Mouse (Mus musculus) intestine, embryonic 16.5 days (tissue): ENCODE results near the gene Ahcyl2. TPM values are rescaled to one million over a fixed set of nuclear protein-coding genes. Genes with fewer than 3 reads are reported as not detected.

ENCODE experiments used
- ATAC-seq: fragments of 200-750 bp; cut with Nextera tagmentation; 2 replicates; pipeline ENCODE4 v1.8.0; 2017; ENCODE audit warnings: moderate TSS enrichment, moderate library complexity
- H3K27ac ChIP-seq: fragments of 300-500 bp; sonication (generic); 2 replicates; pipeline ENCODE4 v1.5.1; 2014; ENCODE audit warnings: mild to moderate bottlenecking, low read length
- H3K27me3 ChIP-seq: fragments of 300-500 bp; sonication (generic); replicated peaks from 2 replicates; pipeline ENCODE4 v1.6.1; 2014; ENCODE audit warnings: low read length, control low read depth, mixed read lengths; ENCODE audit not compliant: control insufficient read depth, insufficient read depth
- H3K36me3 ChIP-seq: fragments of 300-500 bp; sonication (generic); 2 replicates; pipeline ENCODE4 v1.6.1; 2014; ENCODE audit warnings: low read length, control low read depth; ENCODE audit not compliant: control insufficient read depth, insufficient read depth
- H3K4me1 ChIP-seq: fragments of 300-500 bp; sonication (generic); 2 replicates; pipeline ENCODE4 v1.6.1; 2014; ENCODE audit warnings: low read length, control low read depth, mixed read lengths; ENCODE audit not compliant: control insufficient read depth, insufficient read depth
- H3K4me2 ChIP-seq: fragments of 300-500 bp; sonication (generic); 2 replicates; pipeline ENCODE4 v1.6.1; 2014; ENCODE audit warnings: low read depth, low read length, control low read depth
- H3K4me3 ChIP-seq: fragments of 300-500 bp; sonication (generic); 2 replicates; pipeline ENCODE4 v1.5.1; 2014; ENCODE audit warnings: mild to moderate bottlenecking, low read length
- H3K9ac ChIP-seq: fragments of 300-500 bp; sonication (generic); 2 replicates; pipeline ENCODE4 v1.6.1; 2014; ENCODE audit warnings: low read depth, low read length
- H3K9me3 ChIP-seq: fragments of 300-500 bp; sonication (generic); 2 replicates; pipeline ENCODE4 v1.6.1; 2016; ENCODE audit warnings: low read length, control low read depth; ENCODE audit not compliant: control insufficient read depth
- WGBS: fragments of 180-500 bp; shearing (Covaris S2); extraction: QIAGEN DNeasy Blood & Tissue Kit; methylation state at CpG from one replicate; pipeline ENCODE4 v1.1.7; 2014; 5-methylcytosine and 5-hydroxymethylcytosine counted together
- polyA plus RNA-seq: library from polyadenylated mRNA; unstranded; fragments of >200 nt; fragmentation: Nextera tagmentation; extraction: Ambion mirVana; gene quantifications from 2 replicates; pipeline ENCODE4 v1.2.1, GENCODE M21; 2015

The Ahcyl2 gene
- polyA plus RNA-seq, result 80.5 and 91.5 TPM in 2 replicates

DNA sequence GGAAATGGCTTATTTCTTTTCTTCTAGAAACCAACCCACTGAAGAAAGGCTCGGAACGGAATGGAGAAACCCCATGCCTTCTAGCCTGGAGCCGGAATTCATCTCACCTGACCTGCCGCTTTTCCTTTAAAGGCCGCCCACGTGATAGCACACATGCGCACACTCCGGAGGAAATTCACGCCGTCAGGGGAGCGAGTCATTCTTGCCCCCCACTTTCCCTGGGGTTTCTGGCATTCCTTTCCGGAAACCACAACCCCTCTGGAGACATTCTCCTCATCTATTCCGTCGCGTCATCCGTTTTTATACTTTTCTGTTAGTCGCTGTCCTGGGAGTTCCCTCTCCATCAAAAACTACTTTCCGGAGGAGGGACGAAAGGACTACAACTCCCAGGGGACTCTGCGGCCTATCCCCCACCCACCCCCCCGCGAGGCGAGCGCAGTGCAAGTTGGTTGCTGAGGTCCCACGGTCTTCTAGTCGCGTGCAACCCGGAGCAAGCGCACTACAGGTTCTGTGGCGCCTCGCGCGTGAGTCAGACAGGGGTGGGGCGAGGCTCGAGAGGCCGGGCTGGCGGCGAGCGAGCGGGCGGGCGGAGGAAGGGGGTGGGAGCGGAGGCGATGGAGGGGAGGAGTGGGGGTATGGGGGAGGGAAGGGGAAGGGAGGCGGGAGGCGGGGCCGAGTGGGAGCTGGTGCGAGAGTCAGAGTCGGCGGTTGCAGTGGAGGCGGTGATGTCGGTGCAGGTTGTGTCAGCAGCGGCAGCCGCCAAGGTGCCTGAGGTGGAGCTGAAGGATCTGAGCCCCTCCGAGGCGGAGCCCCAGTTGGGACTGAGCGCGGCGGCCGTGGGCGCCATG lies at the start of gene Ahcyl2:
Ahcyl2 (plus strand) TSS at position 199 of the 848 bp plus-strand sequence.
- under 1% methylated on average over 52 of the region's 61 CpGs for WGBS

GRCm38 (mm10) chr6:29718894-29719329 lies 48.9 kb upstream of the Ahcyl2 start:
- peaks cover 8% of the 10 kb centered on the region for H3K4me1 ChIP-seq
- H3K9me3 ChIP-seq, result no peaks in the 10 kb centered on the region
- peak; percentile 63 for ATAC-seq
- H3K9ac ChIP-seq, result peak overlapping the region; percentile 48
- H3K4me3 ChIP-seq, result peak overlapping the region; percentile 37
- peak overlapping the region; percentile 48 for H3K4me2 ChIP-seq
- no peaks in the 10 kb centered on the region for H3K36me3 ChIP-seq
- H3K27me3 ChIP-seq, result no peaks in the 10 kb centered on the region
- H3K27ac ChIP-seq, result peak overlapping the region; percentile 38; the same call in 1 of the 2 replicates
- 11% methylated on average over 15 of the region's 15 CpGs for WGBS

More for the DNA sequence above, at the start of gene Ahcyl2:
- Histone ChIP-seq H3K9me3 (no peaks in the 10 kb centered on the region), H3K4me2 (peak within 1 kb of the TSS; percentile 65), H3K4me3 (peak within 1 kb of the TSS; percentile 93), H3K27ac (peak within 1 kb of the TSS; percentile 88), H3K27me3 (no peaks in the 10 kb centered on the region), H3K4me1 (0 out of 2 replicates have a peak, but pooled peaks cover 2% of the 10 kb centered on the region), H3K9ac (peak within 1 kb of the TSS; percentile 86), H3K36me3 (no peaks in the 10 kb centered on the region)
- ATAC-seq, result peak; percentile 98

- peaks cover 8% of the 10 kb centered on the region for H3K4me1 ChIP-seq
- H3K9ac ChIP-seq, result no peak overlapping the region
- no peaks in the 10 kb centered on the region for H3K36me3 ChIP-seq
- no peak overlapping the region for H3K27ac ChIP-seq
- H3K27me3 ChIP-seq, result no peaks in the 10 kb centered on the region
- H3K4me2 ChIP-seq, result no peak overlapping the region
- no peak for ATAC-seq
- 71% methylated on average over 2 of the region's 2 CpGs for WGBS
- no peak overlapping the region for H3K4me3 ChIP-seq
- H3K9me3 ChIP-seq, result no peaks in the 10 kb centered on the region
Observed at GRCm38 (mm10) chr6:29721890-29722289, 45.9 kb upstream of the Ahcyl2 start.

DNA sequence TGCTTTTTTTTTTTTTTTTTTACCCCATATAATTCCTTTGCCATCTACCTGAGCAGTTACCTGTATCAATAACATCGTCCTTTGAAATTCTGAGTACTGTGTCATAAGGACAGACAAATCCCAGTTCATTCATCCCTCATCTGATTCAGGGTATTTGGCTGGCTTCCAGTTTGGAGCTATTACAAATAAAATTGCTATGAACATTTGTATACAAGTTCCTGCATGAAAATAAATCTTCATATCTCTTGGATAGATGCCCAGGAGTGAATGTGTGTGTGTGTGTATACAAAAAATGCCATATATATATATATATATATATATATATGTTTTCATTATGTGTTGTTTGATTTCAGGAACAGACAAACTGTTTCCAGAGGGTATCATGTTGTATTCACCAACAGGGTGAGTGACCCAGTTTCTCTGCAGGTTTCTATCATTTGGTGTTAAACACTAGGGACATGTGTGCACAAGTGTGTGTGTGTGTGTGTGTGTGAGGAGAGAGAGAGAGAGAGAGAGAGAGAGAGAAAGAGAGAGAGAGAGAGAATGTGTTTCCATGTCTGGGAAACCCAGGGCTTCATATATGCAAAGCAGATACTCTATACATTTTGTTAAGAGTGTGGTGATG lies 41.1 kb upstream of the Ahcyl2 start:
- Histone ChIP-seq H3K36me3 (no peaks in the 10 kb centered on the region), H3K9me3 (no peaks in the 10 kb centered on the region), H3K27ac (no peak overlapping the region), H3K4me2 (no peak overlapping the region), H3K9ac (no peak overlapping the region), H3K4me3 (no peak overlapping the region), H3K4me1 (no peaks in the 10 kb centered on the region), H3K27me3 (no peaks in the 10 kb centered on the region)
- ATAC-seq, result no peak
- whole genome bisulfite sequencing, result 55% methylated on average over 1 of the region's 1 CpGs

DNA sequence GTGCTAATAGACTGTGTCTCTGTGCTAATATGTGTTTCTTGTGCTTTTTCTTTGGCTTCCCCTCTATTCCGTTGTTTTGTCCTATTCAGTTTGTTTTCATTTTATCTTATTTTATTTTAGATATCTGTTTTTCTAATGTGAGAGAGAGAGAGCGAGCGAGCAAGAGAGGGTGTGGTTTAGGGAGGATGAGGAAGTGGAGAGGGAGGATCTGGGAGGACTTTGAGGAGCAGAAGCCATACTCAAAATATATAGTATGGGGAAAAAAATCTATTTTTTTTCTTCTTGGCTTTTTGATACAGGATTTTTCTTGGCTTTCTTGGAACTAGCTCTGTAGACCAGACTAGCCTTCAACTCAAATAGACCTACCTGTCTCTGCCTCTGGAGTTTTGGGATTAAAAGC lies 39.8 kb upstream of the Ahcyl2 start:
- 80% methylated on average over 3 of the region's 3 CpGs for WGBS
- H3K27ac ChIP-seq, result no peak overlapping the region
- no peak overlapping the region for H3K9ac ChIP-seq
- no peaks in the 10 kb centered on the region for H3K36me3 ChIP-seq
- no peak for ATAC-seq
- no peaks in the 10 kb centered on the region for H3K4me1 ChIP-seq
- H3K4me2 ChIP-seq, result no peak overlapping the region
- H3K9me3 ChIP-seq, result no peaks in the 10 kb centered on the region
- H3K4me3 ChIP-seq, result no peak overlapping the region
- H3K27me3 ChIP-seq, result no peaks in the 10 kb centered on the region

DNA sequence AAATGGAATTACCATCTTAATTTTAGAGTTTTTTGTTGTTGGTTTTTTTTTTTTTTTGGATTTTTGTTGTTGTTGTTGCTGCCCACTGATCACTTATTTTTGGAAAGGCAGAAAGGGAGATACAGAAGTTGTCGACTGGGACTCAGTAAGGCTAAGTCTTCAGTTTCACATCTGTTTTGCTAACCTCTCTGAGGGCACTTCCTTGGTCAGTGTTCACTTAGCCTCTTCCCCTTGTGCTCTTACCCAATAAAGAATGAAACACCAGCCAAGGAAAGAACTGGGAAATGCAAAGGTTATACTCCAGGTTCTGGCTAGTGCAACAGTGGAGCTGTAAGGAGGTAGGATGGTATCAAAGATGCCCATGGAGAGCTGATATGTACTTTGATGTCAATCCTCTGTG lies 38.3 kb upstream of the Ahcyl2 start:
- ATAC-seq, result no peak
- Histone ChIP-seq H3K27ac (no peak overlapping the region), H3K9ac (no peak overlapping the region), H3K4me1 (no peaks in the 10 kb centered on the region), H3K36me3 (no peaks in the 10 kb centered on the region), H3K9me3 (no peaks in the 10 kb centered on the region), H3K4me3 (no peak overlapping the region), H3K27me3 (no peaks in the 10 kb centered on the region), H3K4me2 (no peak overlapping the region)
- whole genome bisulfite sequencing, result 79% methylated on average over 1 of the region's 1 CpGs

DNA sequence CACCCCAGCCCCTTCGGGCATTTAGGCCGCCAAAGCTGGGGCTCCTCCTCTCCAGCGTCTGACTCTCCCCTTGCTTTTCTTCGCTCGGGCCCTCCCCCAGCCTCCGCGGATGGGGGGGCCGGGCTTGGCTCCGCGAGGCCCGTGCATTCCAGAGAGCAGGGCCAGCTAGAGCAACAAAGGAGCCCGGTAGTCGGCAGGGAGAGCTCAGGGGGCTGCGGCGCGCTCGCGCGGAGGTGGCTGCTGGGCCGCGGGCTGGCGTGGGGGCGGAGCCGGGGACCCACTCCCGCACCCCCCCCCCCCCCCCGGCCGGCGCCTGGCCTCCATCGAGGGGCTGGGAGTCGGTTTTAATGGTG lies 32.5 kb upstream of the Ahcyl2 start, which contains the start of gene Smo:
Smo (plus strand) TSS at position 168 of the 353 bp plus-strand sequence.
- no peaks in the 10 kb centered on the region for H3K36me3 ChIP-seq
- H3K4me1 ChIP-seq, result peaks cover 13% of the 10 kb centered on the region
- peak within 1 kb of the TSS; percentile 70 for H3K4me2 ChIP-seq
- H3K27ac ChIP-seq, result peak within 1 kb of the TSS; percentile 97
- no peaks in the 10 kb centered on the region for H3K27me3 ChIP-seq
- under 1% methylated on average over 27 of the region's 30 CpGs for WGBS
- peak; percentile 94 for ATAC-seq
- peak within 1 kb of the TSS; percentile 98 for H3K9ac ChIP-seq
- no peaks in the 10 kb centered on the region for H3K9me3 ChIP-seq
- H3K4me3 ChIP-seq, result peak within 1 kb of the TSS; percentile 92

GRCm38 (mm10) chr6:29735689-29736451 lies 31.9 kb upstream of the Ahcyl2 start:
- peak overlapping the region; percentile 70 for H3K4me2 ChIP-seq
- H3K36me3 ChIP-seq, result no peaks in the 10 kb centered on the region
- H3K4me3 ChIP-seq, result peak overlapping the region; percentile 92
- peak; percentile 82 for ATAC-seq
- H3K27me3 ChIP-seq, result no peaks in the 10 kb centered on the region
- H3K9ac ChIP-seq, result peak overlapping the region; percentile 98
- under 1% methylated on average over 71 of the region's 75 CpGs for WGBS
- peaks cover 13% of the 10 kb centered on the region for H3K4me1 ChIP-seq
- H3K9me3 ChIP-seq, result no peaks in the 10 kb centered on the region
- H3K27ac ChIP-seq, result peak overlapping the region; percentile 97
